Comparison of ENCODE assay signal across 21 mouse cellular contexts in the genomic region with DNA sequence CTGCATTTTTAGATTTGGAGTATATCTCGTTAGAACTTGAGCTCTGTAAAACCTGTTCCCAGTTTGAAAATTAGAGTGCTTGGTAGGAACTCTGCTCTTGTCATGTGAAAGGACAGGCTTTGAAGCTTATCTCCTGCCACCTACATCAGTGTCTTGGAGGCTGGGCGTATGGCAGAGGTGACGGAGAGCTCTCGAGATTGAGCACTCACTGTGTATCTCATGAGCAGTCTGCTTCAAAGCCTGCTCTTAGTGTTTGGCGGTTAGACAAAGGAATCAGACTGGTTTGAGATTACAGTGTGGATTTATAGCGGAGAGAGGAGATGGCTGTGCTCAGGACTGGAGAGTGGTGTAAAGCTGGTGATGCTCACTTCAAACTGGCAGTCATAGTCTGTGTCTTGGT. TPM values are rescaled to one million over a fixed set of nuclear protein-coding genes. Genes with fewer than 3 reads are reported as not detected.
DNase-seq lines count a peak whose midpoint lies in the region; ATAC-seq and TF ChIP-seq lines count a peak whose summit lies in the region.
"Had no signal": no experiment of that assay in that cellular context is flagged by ENCODE, and none has a peak within 500 bp of the region (broad histone marks: within the 10 kb centered on the region; RNA-seq: fewer than 3 reads in every experiment).

No protein-coding gene starts in this region.

- no peaks in the 10 kb centered on the region for H3K9me3 ChIP-seq in heart, embryonic 12.5 days (replicated peaks)
- H3K9me3 ChIP-seq in lung, embryonic 14.5 days (ENCODE audit: low read depth, low read length), result no peaks in the 10 kb centered on the region
- H3K9me3 ChIP-seq: embryonic facial prominence, embryonic 13.5 days; forebrain, embryonic 12.5 days; hindbrain, embryonic 13.5 days had no signal

- H3K4me2 ChIP-seq in heart, embryonic 12.5 days, result no peak overlapping the region
- H3K4me2 ChIP-seq in lung, embryonic 14.5 days, result no peak overlapping the region
- H3K4me2 ChIP-seq: embryonic facial prominence, embryonic 13.5 days; forebrain, embryonic 12.5 days; hindbrain, embryonic 13.5 days had no signal

- 46% methylated on average over 6 of the region's 6 CpGs for WGBS in heart, embryonic 12.5 days
- WGBS in lung, embryonic 14.5 days, result 58% methylated on average over 6 of the region's 6 CpGs

- H3K27me3 ChIP-seq in heart, embryonic 12.5 days (replicated peaks), result no peaks in the 10 kb centered on the region
- no peaks in the 10 kb centered on the region for H3K27me3 ChIP-seq in lung, embryonic 14.5 days (ENCODE audit: insufficient read depth, low read length)
- H3K27me3 ChIP-seq: embryonic facial prominence, embryonic 13.5 days; forebrain, embryonic 12.5 days had no signal

- peak overlapping the region; percentile 69 for H3K27ac ChIP-seq in heart, embryonic 12.5 days (ENCODE audit: poor library complexity, severe bottlenecking)
- no peak overlapping the region for H3K27ac ChIP-seq in lung, embryonic 14.5 days (ENCODE audit: low read depth)
- H3K27ac ChIP-seq: embryonic facial prominence, embryonic 13.5 days; forebrain, embryonic 12.5 days; hindbrain, embryonic 13.5 days; hindbrain, postnatal 0 days had no signal

- no peak overlapping the region for H3K9ac ChIP-seq in heart, embryonic 12.5 days
- no peak overlapping the region for H3K9ac ChIP-seq in lung, embryonic 14.5 days
- H3K9ac ChIP-seq: embryonic facial prominence, embryonic 13.5 days; forebrain, embryonic 12.5 days; hindbrain, embryonic 13.5 days had no signal

- TF ChIP-seq CTCF in lung, embryonic 14.5 days (IDR thresholded peaks at IDR 0.05; ENCODE audit: low read depth), result no peak

- DNase-seq in heart, adult 11 months, result peak; percentile 90
- DNase-seq in heart, postnatal 36 days, result no peak
- no peak for DNase-seq in heart, postnatal 14 days
- DNase-seq in lung, embryonic 14.5 days, result peak; percentile 11
- DNase-seq in lung, postnatal 36 days, result no peak
- no peak for DNase-seq in retina, postnatal 1 day
- DNase-seq: adrenal gland, postnatal 25 days; cerebellum, adult 18-20 months; cerebellum, adult 9-11 months; cerebellum, postnatal 36 days; gastrocnemius, postnatal 10 days; kidney, adult 11 months had no signal

- H3K4me1 ChIP-seq in heart, embryonic 12.5 days (replicated peaks), result peaks cover 42% of the 10 kb centered on the region
- H3K4me1 ChIP-seq in lung, embryonic 14.5 days (ENCODE audit: insufficient read depth), result peaks cover 9% of the 10 kb centered on the region; the same call in 1 of the 2 replicates
- H3K4me1 ChIP-seq: embryonic facial prominence, embryonic 13.5 days; hindbrain, embryonic 13.5 days had no signal

- peak; percentile 63 for ATAC-seq in heart, embryonic 12.5 days (ENCODE audit: insufficient number of reproducible peaks, low FRiP score)
- ATAC-seq in lung, embryonic 14.5 days (ENCODE audit: insufficient read depth), result no peak
- peak; percentile 44; the same call in 1 of the 2 replicates for ATAC-seq in megakaryocyte-erythroid progenitor cell, adult 5-6 weeks (replicated peaks; ENCODE audit: low FRiP score, low TSS enrichment, poor library complexity, severe bottlenecking)
- ATAC-seq: forebrain, embryonic 16.5 days; hindbrain, postnatal 0 days had no signal

- H3K36me3 ChIP-seq in heart, embryonic 12.5 days, result peaks cover 59% of the 10 kb centered on the region
- H3K36me3 ChIP-seq in lung, embryonic 14.5 days (ENCODE audit: insufficient read depth), result peaks cover 71% of the 10 kb centered on the region

- intact Hi-C loops in heart, postnatal 36 days (cut with DNase I), result loop anchor here (5.0 kb wide), 1 partner anchor 47 kb away; no protein-coding TSS in a partner anchor
- intact Hi-C loops in heart, postnatal 14 days (cut with DNase I), result no loop called here

- H3K4me3 ChIP-seq in heart, embryonic 12.5 days, result no peak overlapping the region
- no peak overlapping the region for H3K4me3 ChIP-seq in lung, embryonic 14.5 days (ENCODE audit: low read depth, low read length)
- H3K4me3 ChIP-seq: embryonic facial prominence, embryonic 13.5 days; forebrain, embryonic 12.5 days; hindbrain, embryonic 13.5 days had no signal

RNA-seq across cellular contexts. Expression of a gene that starts 22.7 kb away (rescaled TPM):
- total RNA-seq in heart, postnatal 36 days (2021), result 1,000 to 10,000 TPM; 2,107 to 2,284 TPM
- polyA plus RNA-seq in heart, embryonic 12.5 days (2016; fragmentation: Nextera tagmentation; extraction: Ambion mirVana), result 1,088 and 1,135 TPM in 2 replicates
- total RNA-seq in heart, postnatal 14 days (2021), result 1,000 to 10,000 TPM; 1,478 to 1,683 TPM
- polyA plus RNA-seq in lung, embryonic 14.5 days (2014; fragmentation: Nextera tagmentation; extraction: Ambion mirVana), result 1.9 and 31.7 TPM in 2 replicates
- total RNA-seq in megakaryocyte-erythroid progenitor cell, adult 5-6 weeks (2014; fragmentation: Nextera tagmentation), result 3.9 and 16.2 TPM in 2 replicates
- 33.1 and 36.2 TPM in 2 replicates for total RNA-seq in megakaryocyte-erythroid progenitor cell, adult 5-6 weeks (2017)
- total RNA-seq: adrenal gland, postnatal 25 days; hindbrain, postnatal 0 days had no signal
- polyA plus RNA-seq: forebrain, embryonic 16.5 days; frontal cortex, adult 2 months; hindbrain, postnatal 0 days; intestine, embryonic 14.5 days had no signal

RNA-seq across cellular contexts. Expression of a gene that starts 36.4 kb away (rescaled TPM):
- total RNA-seq in heart, postnatal 36 days (2021), result 10 to 100 TPM; 13.5 to 14.3 TPM
- polyA plus RNA-seq in heart, embryonic 12.5 days (2016; fragmentation: Nextera tagmentation; extraction: Ambion mirVana), result 36.1 and 41.9 TPM in 2 replicates
- total RNA-seq in heart, postnatal 14 days (2021), result 10 to 100 TPM; 11.1 to 12.6 TPM
- 36.2 and 40.8 TPM in 2 replicates for polyA plus RNA-seq in lung, embryonic 14.5 days (2014; fragmentation: Nextera tagmentation; extraction: Ambion mirVana)
- total RNA-seq in megakaryocyte-erythroid progenitor cell, adult 5-6 weeks (2014; fragmentation: Nextera tagmentation), result 58.0 and 65.5 TPM in 2 replicates
- 75.3 and 94.0 TPM in 2 replicates for total RNA-seq in megakaryocyte-erythroid progenitor cell, adult 5-6 weeks (2017)

RNA-seq across cellular contexts. Expression of a gene that starts 56.2 kb away (rescaled TPM):
- total RNA-seq in heart, postnatal 36 days (2021), result under 1 TPM; 0.68 to 0.92 TPM
- 23.0 and 24.3 TPM in 2 replicates for polyA plus RNA-seq in heart, embryonic 12.5 days (2016; fragmentation: Nextera tagmentation; extraction: Ambion mirVana)
- total RNA-seq in heart, postnatal 14 days (2021), result 1 to 10 TPM; 1.8 to 3.3 TPM
- 26.0 and 27.8 TPM in 2 replicates for polyA plus RNA-seq in lung, embryonic 14.5 days (2014; fragmentation: Nextera tagmentation; extraction: Ambion mirVana)
- 109 and 163 TPM in 2 replicates for total RNA-seq in megakaryocyte-erythroid progenitor cell, adult 5-6 weeks (2014; fragmentation: Nextera tagmentation)
- total RNA-seq in megakaryocyte-erythroid progenitor cell, adult 5-6 weeks (2017), result 35.9 and 44.5 TPM in 2 replicates

Comparison
In these comparisons a context has a peak if more than half of its experiments do, and no peak if none do; other contexts are left out.
1. DNase-seq: peak in heart, adult 11 months (single experiment) and lung, embryonic 14.5 days (single experiment); none in heart, postnatal 36 days (0 of 2), heart, postnatal 14 days (0 of 2), lung, postnatal 36 days (single experiment) and retina, postnatal 1 day (single experiment).
2. RNA of a gene that starts 22.7 kb away (total RNA-seq): 2,107 to 2,284 TPM in heart, postnatal 36 days and 1,478 to 1,683 TPM in heart, postnatal 14 days; 3.9 to 36.2 TPM in megakaryocyte-erythroid progenitor cell, adult 5-6 weeks; every median in the first group is over 10 times any median in the second.
3. RNA of a gene that starts 56.2 kb away (total RNA-seq): 35.9 to 163 TPM in megakaryocyte-erythroid progenitor cell, adult 5-6 weeks; 1.8 to 3.3 TPM in heart, postnatal 14 days and 0.68 to 0.92 TPM in heart, postnatal 36 days; every median in the first group is over 4 times any median in the second.